Mouse (Mus musculus) embryo, embryonic 9.5 days (tissue): Measurements from ENCODE around the gene Hoxb3.
A peak's percentile ranks its signal among the peaks of the same experiment; 100 is the strongest.

Source experiments
- DNase-seq: peaks from one replicate; pipeline ENCODE4 v3.0.0-alpha.2; 2017; ENCODE audit errors: extremely low spot score

Gene Hoxb3

GRCm38 (mm10) chr11:96317608-96318367 lies 5.3 kb upstream of the Hoxb3 start, which contains the start of gene Hoxb4:
TSS of gene Hoxb4 (plus strand) at chr11:96318267.
- no peak for DNase-seq

- peak; percentile 84 for DNase-seq
Measured at GRCm38 (mm10) chr11:96318368-96319070, 4.6 kb upstream of the Hoxb3 start.

GRCm38 (mm10) chr11:96319071-96319902 lies 3.8 kb upstream of the Hoxb3 start:
- peak; percentile 79 for DNase-seq

- no peak for DNase-seq
Measured at GRCm38 (mm10) chr11:96319910-96320309, 3.2 kb upstream of the Hoxb3 start.

- DNase-seq: no peak
Measured at GRCm38 (mm10) chr11:96320688-96321087, 2.4 kb upstream of the Hoxb3 start.

GRCm38 (mm10) chr11:96321846-96322245 lies 1.3 kb upstream of the Hoxb3 start:
- DNase-seq: no peak

GRCm38 (mm10) chr11:96322738-96323137 lies 388 bp upstream of the Hoxb3 start:
- no peak for DNase-seq

GRCm38 (mm10) chr11:96324125-96324524 lies 999 bp downstream of the Hoxb3 start:
- DNase-seq: peak; percentile 79

GRCm38 (mm10) chr11:96324965-96325364 lies 1.8 kb downstream of the Hoxb3 start:
- DNase-seq: no peak

- no peak for DNase-seq
Measured at GRCm38 (mm10) chr11:96325747-96326212, 2.7 kb downstream of the Hoxb3 start.

- no peak for DNase-seq
Measured at GRCm38 (mm10) chr11:96326705-96327104, 3.6 kb downstream of the Hoxb3 start.

- no peak for DNase-seq
Measured at GRCm38 (mm10) chr11:96327122-96327521, 4.0 kb downstream of the Hoxb3 start.

- no peak for DNase-seq
Measured at GRCm38 (mm10) chr11:96327750-96328149, 4.6 kb downstream of the Hoxb3 start.

GRCm38 (mm10) chr11:96328605-96329004 lies 5.5 kb downstream of the Hoxb3 start:
- DNase-seq: no peak

- DNase-seq: no peak
Measured at GRCm38 (mm10) chr11:96332105-96332504, 9.0 kb downstream of the Hoxb3 start.

GRCm38 (mm10) chr11:96332618-96333032 lies 9.5 kb downstream of the Hoxb3 start:
- DNase-seq: no peak

GRCm38 (mm10) chr11:96333241-96334001 lies 10.3 kb downstream of the Hoxb3 start:
- DNase-seq: no peak

- DNase-seq: no peak
Measured at GRCm38 (mm10) chr11:96334002-96334364, 10.9 kb downstream of the Hoxb3 start.

GRCm38 (mm10) chr11:96334998-96335397 lies 11.9 kb downstream of the Hoxb3 start:
- no peak for DNase-seq

GRCm38 (mm10) chr11:96336597-96336996 lies 13.5 kb downstream of the Hoxb3 start:
- no peak for DNase-seq

GRCm38 (mm10) chr11:96337026-96337425 lies 13.9 kb downstream of the Hoxb3 start:
- no peak for DNase-seq
